Mouse (Mus musculus): Measurements from ENCODE around the gene Ptgis.
"Not testable (repeated sequence)": the region's sequence is repeated elsewhere in the genome, so short reads cannot be mapped to it uniquely, and the experiment has no call there.

Ptgis gene

DNA sequence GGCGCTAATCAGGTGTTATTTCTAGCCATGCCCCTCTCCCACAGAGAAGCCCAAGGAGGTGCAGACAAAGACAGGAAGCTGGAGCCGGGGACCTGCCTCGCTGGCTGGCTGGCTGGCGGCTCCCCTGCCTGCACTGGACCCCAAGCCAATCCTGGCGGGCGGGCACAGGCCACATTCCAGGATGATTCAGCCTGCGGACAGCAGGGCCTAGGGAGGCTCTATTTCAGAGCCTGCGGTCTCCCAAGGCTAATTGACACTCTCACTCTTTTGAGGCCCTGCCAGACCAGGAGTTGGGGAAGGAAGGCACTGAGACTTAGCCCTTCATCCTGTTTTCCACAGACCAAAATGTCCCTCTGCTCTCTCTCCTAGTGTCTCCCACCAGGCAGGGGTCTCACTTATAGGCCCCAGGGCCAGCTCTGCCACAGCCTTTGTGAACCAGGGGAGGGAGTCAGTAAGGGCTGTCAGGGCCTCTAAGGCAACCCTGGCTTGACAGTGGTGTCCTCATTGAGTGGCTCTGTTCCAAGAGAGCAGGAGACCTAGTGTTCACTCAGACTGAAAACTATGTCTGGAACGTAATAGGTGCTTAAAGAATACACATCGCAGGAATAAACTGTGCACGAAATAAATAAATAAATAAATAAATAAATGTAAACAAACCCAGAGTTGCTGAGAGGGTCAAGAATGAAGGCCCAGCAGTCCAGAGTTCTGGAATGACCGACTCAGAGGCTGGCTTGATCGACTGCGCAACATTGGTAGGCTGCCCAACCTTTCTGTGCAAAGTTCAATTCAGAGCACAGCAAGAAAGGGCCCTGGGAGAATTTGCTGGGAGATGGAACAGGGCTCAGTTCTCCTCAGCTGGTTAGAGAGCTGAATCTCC is 8.0 kb downstream of the Ptgis start:
- no peak for DNase-seq (ENCODE audit: low read depth, low spot score)

DNA sequence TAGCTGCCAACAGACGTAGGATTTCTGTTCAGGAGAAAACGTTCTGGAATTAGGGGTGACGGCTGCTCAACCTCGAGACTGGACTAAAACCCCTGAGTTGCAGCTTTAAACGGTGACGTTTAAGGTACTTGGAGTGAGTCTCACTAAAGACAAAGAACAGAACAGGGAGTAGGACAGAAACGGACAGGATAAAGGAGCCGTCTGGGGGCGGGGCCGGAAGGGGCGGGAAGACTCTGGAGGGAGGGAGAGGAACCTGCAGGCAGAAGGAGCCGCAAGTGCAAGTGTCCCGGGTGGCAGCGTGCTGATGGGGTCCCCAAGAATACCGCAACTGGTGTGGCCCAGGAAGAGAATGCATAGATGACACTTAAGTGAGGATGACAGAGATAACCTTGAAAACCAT is 9.8 kb downstream of the Ptgis start:
- no peak for DNase-seq (ENCODE audit: low read depth, low spot score)

- DNase-seq (ENCODE audit: low read depth, low spot score) = no peak
Measured at GRCm38 (mm10) chr2:167224937-167225336, 15.5 kb downstream of the Ptgis start.

GRCm38 (mm10) chr2:167224194-167224593 is 16.2 kb downstream of the Ptgis start:
- no peak for DNase-seq (ENCODE audit: low read depth, low spot score)

GRCm38 (mm10) chr2:167222152-167222551 is 18.3 kb downstream of the Ptgis start:
- peak; percentile 28 for DNase-seq (ENCODE audit: low read depth, low spot score)

DNA sequence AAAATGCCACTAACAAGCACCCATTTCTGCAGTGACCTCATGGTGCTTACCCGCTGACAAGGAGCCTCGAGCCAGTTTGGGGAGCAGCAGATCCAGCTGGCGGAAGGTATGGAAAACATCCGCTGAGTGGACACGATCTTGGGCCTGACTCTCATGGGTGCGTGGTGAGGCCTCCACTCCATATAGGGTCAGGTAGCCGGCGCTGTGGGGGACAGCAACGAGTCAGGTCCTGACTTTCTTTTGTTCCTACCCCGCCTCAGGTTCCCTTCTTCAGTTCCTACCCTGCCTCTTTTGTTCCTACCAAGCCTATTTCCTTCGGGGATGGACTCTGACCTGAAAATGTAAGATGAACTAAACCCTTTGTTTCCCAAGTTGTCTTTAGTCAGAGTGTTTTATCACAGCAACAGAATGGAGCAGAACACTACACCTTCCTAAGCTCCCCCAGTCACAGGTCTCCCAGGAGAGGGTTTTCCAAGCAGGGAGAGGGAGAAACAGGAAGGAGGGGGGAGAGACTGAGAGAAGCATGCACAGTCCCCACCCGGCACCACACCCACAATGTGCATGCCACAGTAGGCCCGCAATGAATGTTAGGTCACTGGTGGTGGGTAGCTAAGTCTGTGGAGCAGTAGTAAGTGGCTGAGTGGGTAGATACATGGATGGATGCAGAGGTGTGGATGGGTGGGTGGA is 19.1 kb downstream of the Ptgis start:
- no peak for DNase-seq (ENCODE audit: low read depth, low spot score)

- no peak for DNase-seq (ENCODE audit: low read depth, low spot score)
Measured at GRCm38 (mm10) chr2:167220736-167221135, 19.7 kb downstream of the Ptgis start.

DNA sequence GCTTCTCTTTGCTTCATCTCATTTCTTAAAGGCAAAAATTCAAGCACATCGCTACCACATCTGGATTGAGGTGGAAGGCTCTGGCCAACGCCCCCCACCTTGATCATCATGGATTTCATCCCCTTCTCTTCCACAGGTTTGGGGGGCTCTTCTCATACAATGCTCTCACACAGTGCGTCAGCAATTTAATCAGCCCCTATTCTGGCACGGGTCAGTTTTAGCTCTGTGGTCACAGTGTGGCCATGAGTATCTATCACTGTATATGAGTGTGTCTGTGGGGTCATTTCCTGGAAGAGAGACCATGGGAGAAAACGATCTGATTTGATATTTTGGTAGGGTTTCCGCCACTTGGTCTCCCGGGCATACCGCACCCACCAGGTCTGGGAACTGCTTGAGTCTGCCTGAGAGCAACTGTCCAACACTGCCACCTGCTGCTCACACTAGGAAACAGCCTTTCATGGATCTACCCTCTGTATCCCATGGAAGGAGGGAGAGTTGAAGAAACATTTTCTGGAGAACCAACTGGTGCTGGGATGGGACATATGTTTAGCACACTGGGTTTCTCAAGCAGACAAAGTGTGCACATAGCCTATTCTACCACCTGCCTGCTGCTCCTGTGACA is 21.1 kb downstream of the Ptgis start:
- DNase-seq (ENCODE audit: low read depth, low spot score) = peak; percentile 16

DNA sequence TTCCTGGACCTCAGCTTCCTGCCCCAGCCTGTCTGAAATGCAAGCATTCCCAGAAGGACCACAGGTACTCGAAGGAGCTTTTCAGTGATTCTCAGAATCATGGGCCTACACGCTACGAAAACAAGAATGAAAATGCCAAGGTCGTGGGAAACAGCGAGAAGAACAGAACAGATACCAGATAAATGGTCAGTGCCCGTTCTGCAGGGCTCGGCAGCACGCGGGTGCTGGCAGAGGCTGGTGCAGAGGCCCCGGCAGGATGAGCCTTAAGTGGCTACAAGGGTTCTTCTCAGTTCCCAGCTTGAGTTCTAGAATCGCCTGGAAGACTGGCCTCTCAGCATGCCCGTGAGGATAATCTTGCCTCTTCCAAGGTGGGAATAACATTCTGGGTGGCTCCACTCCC is 26.7 kb downstream of the Ptgis start:
- DNase-seq (ENCODE audit: low read depth, low spot score) = no peak

DNA sequence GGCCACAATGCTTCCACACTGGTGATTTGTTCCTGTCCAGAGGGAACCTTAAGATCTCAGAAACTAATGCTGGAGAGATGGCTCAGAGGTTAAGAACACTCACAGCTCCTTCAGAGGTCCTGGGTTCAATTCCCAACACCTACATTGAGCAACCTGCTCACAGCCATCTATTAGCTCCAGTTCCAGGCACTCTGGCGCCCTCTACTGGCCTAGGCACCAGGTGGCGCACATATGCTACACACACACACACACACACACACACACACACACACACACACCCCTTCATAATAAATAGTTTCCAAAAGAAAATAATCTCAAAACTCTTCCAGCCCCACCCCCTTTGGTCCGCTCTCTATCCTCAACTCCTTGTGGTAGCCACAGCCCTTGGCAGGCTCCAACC is 27.3 kb downstream of the Ptgis start:
- DNase-seq (ENCODE audit: low read depth, low spot score) = no peak

GRCm38 (mm10) chr2:167212551-167212950 is 27.9 kb downstream of the Ptgis start:
- DNase-seq (ENCODE audit: low read depth, low spot score) = no peak

- no peak for DNase-seq (ENCODE audit: low read depth, low spot score)
Measured at GRCm38 (mm10) chr2:167212089-167212488, 28.3 kb downstream of the Ptgis start.

GRCm38 (mm10) chr2:167209900-167210299 is 30.5 kb downstream of the Ptgis start:
- no peak for DNase-seq (ENCODE audit: low read depth, low spot score)

DNA sequence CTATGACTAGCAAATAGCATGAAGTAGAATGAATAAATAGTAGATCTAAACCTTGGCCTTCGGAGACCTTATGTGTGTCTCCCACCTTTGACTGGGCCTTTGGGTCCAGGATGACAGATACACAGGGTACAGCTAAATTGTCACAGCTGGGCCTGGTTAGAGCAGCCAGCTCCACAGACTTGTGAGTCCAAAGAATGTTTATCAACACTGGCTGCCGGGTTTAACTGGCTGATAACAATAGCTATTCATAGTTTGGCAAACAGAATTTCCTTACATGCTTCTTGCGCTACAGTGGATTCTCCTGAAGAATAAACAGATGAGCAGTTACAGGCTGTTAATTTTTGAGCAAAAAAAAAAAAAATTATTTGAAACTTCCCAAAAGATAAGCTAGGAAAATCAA is 31.4 kb downstream of the Ptgis start:
- no peak for DNase-seq (ENCODE audit: low read depth, low spot score)

- no peak for DNase-seq (ENCODE audit: low read depth, low spot score)
Measured at GRCm38 (mm10) chr2:167205918-167206629, 34.3 kb downstream of the Ptgis start.

DNA sequence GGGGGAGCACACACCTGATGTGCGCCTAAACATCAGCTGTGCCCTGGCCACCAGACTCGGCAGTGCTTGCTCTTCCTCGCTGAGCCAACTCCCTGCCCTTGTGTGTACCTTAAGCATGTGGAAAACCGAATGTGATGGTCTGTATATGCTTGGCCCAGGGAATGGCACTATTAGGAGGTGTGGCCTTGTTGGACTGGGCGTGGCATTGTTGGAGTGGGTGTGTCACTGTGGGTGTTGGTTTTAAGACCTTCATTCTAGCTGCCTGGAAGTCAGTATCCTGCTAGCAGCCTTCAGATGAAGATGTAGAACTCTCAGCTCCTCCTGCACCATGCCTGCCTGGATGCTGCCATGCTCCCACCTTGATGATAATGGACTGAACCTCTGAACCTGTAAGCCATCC is 35.7 kb downstream of the Ptgis start:
- not testable (repeated sequence) for DNase-seq (ENCODE audit: low read depth, low spot score)

DNA sequence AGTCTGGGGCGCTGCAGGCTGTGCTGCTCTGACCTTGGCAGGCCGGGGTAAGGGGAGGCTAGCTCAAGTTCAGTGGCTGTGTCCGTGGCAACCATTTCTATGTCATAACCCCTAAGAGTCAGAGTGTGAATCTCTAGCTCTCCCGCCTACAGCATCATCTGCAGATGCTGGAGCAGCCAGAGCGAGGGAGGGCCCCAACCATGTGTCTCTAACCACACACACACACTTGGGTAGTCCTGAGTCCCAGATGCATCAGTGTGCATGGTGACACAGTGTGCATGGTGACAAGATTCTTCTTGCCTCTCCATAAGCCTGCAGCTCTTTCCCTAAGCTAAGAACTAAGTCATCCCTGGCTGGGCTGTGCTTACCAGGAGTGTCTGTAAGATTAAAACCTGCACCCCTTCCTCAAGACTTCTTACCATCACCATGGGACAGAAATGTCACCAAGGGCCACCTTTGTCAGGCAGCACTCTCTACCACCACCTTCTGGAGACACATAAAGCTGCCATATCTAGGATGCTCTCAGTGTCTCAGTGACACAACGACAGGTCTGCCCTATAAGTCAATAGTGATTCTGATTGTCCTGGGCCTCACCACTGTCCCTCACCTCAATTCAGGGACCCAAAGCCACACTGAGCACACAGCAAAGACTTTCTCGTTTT is 36.8 kb downstream of the Ptgis start:
- no peak for DNase-seq (ENCODE audit: low read depth, low spot score)

DNA sequence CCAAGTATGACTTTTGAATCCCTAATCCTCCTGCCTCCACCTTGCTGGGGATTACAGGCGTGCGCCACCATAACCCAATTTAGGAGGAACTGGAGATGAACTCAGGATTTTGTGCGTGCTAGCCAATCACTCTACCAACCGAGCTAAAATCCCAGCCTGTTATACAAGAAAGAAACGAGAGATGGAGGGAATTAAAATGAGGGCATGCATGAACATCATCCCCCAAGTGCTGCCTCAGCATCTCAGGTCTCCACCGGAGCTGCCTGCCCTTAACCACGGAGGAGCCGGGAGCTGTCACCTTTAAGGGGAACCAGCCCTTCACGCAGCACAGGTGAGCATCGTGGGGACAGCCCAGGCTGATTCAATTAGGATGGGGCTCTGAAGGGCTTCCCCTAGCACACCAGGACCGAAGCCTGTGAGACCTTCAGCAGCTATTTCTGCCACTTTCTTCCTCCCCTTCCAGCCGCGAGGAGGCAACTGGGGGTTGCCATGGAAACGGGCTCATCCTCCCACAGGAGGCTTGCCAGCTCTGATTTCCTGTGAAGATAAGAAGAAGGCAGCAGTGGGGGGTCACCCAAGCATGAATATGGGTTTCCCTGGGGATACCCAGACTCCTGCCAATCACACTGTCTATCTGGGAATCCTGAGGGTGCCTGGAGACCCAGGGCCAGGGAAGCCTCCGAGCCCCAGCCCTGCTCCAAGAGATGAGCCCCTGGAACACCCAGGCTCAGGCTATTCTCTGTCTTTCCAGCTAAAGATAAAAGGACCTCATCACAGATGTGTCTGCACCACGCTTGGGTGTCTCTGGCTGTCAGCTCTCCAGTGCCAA is 38.7 kb downstream of the Ptgis start:
- no peak for DNase-seq (ENCODE audit: low read depth, low spot score)

DNA sequence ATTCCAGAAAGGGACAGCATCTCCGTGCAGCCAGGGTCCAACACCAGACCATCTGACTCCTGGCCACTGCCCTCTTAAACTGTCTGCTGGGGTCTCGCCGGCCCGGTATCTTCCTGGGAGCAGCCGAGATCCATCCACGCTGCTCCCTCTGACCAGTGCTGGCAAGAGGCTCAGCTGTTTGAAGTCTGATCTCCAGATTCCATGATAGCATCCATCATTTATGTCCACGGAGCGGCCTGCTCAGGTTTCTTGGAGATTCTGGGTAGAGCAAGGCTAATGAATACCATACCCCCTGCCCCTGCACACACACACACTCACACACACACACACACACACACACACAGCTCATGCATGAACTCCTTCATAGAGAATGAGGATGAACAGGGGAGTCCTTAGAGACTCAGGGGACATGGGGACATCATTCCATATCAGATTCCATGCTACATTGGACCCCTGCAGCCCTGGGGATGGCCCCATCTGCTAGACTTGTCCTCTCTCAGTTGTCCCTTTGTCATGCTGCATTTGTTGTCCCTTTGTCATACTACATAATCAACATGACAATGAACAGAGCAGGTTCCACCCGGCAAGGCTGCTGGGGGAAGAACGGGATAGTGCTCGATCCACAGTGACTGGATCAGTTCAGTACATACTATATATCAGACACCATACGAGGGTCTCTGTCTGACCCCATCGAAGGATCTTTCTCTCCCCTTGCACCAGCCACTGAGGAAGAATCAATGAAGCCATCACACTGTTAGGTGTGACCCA is 41.6 kb downstream of the Ptgis start:
- no peak for DNase-seq (ENCODE audit: low read depth, low spot score)

- no peak for DNase-seq (ENCODE audit: low read depth, low spot score)
Measured at GRCm38 (mm10) chr2:167193361-167193760, 47.0 kb downstream of the Ptgis start.

Measured in c-Kit-negative CD71-positive TER-119-positive erythroid progenitor cells, embryonic 14.5 days (primary cell).